Mouse (Mus musculus) stomach, postnatal 0 days (tissue): ENCODE measurements around the gene Cd300lg. TPM values are rescaled to one million over a fixed set of nuclear protein-coding genes. Genes with fewer than 3 reads are reported as not detected.

Source experiments
- ATAC-seq: fragments of 200-750 bp; cut with Nextera tagmentation; 2 replicates; pipeline ENCODE4 v1.8.0; 2017; ENCODE audit not compliant: low FRiP score, low TSS enrichment
- DNase-seq: peaks from one replicate; pipeline ENCODE4 v3.0.0-alpha.2; 2016; ENCODE audit warnings: low spot score
- H3K27ac ChIP-seq: fragments of 300-500 bp; sonication (generic); replicated peaks from 2 replicates; pipeline ENCODE4 v1.5.1; 2014; ENCODE audit warnings: mild to moderate bottlenecking, control low read depth
- H3K27me3 ChIP-seq: fragments of 300-500 bp; sonication (generic); 2 replicates; pipeline ENCODE4 v1.6.1; 2014; ENCODE audit warnings: low read length; ENCODE audit not compliant: control insufficient read depth, insufficient read depth
- H3K36me3 ChIP-seq: fragments of 300-500 bp; sonication (generic); 2 replicates; pipeline ENCODE4 v1.6.1; 2014; ENCODE audit warnings: low read length, mixed read lengths; ENCODE audit not compliant: control insufficient read depth, insufficient read depth
- H3K4me1 ChIP-seq: fragments of 300-500 bp; sonication (generic); replicated peaks from 2 replicates; pipeline ENCODE4 v1.6.1; 2014; ENCODE audit warnings: antibody characterized with exemption; ENCODE audit not compliant: control insufficient read depth, insufficient read depth
- H3K4me2 ChIP-seq: fragments of 300-500 bp; sonication (generic); replicated peaks from 2 replicates; pipeline ENCODE4 v1.6.1; 2014; ENCODE audit warnings: low read depth, mild to moderate bottlenecking, control low read depth, moderate library complexity
- H3K4me3 ChIP-seq: fragments of 300-500 bp; sonication (generic); 2 replicates; pipeline ENCODE4 v1.5.1; 2014; ENCODE audit warnings: low read depth, low read length, control low read depth
- H3K9ac ChIP-seq: fragments of 300-500 bp; sonication (generic); 2 replicates; pipeline ENCODE4 v1.6.1; 2014; ENCODE audit warnings: mild to moderate bottlenecking, low read length, control low read depth, mixed read lengths
- H3K9me3 ChIP-seq: fragments of 300-500 bp; sonication (generic); 2 replicates; pipeline ENCODE4 v1.6.1; 2016; ENCODE audit warnings: low read length; ENCODE audit not compliant: control insufficient read depth
- CTCF ChIP-seq: IDR thresholded peaks from 2 replicates; pipeline ENCODE4 v1.5.1; 2016; ENCODE audit warnings: antibody characterized with exemption, low read depth, mild to moderate bottlenecking, moderate library complexity
- EP300 ChIP-seq: optimal IDR thresholded peaks from 2 replicates; pipeline ENCODE3; 2016; ENCODE audit warnings: antibody characterized with exemption
- WGBS: fragments of 180-500 bp; shearing (Covaris S2); extraction: QIAGEN DNeasy Blood & Tissue Kit; methylation state at CpG from one replicate; pipeline ENCODE4 v1.1.7; 2014; 5-methylcytosine and 5-hydroxymethylcytosine counted together
- polyA plus RNA-seq: library from polyadenylated mRNA; unstranded; fragments of >200 nt; fragmentation: Nextera tagmentation; extraction: Ambion mirVana; gene quantifications from 2 replicates; pipeline ENCODE4 v1.2.1, GENCODE M21; 2015

Gene Cd300lg
- polyA plus RNA-seq, 1 experiment from 2014 or later, result 3.4 TPM

- Histone ChIP-seq H3K4me2 (no peak overlapping the region), H3K9me3 (no peaks in the 10 kb centered on the region), H3K4me1 (no peaks in the 10 kb centered on the region), H3K36me3 (no peaks in the 10 kb centered on the region), H3K4me3 (no peak overlapping the region), H3K27ac (no peak overlapping the region), H3K27me3 (no peaks in the 10 kb centered on the region), H3K9ac (no peak overlapping the region)
- TF ChIP-seq EP300 (no peak), CTCF (no peak)
- DNase-seq (no peak), ATAC-seq (no peak)
- 47% methylated on average over 13 of the region's 13 CpGs for WGBS
These were observed 1.7 kb upstream of the Cd300lg start for GRCm38 (mm10) chr11:102039487-102040137.

- no peak overlapping the region for H3K4me2 ChIP-seq
- under 1% methylated on average over 9 of the region's 9 CpGs for WGBS
- ATAC-seq, result peak; percentile 91
- no peak overlapping the region for H3K4me3 ChIP-seq
- TF ChIP-seq CTCF (peak; percentile 91), EP300 (no peak)
- H3K27ac ChIP-seq, result no peak overlapping the region
- no peaks in the 10 kb centered on the region for H3K4me1 ChIP-seq
- no peak overlapping the region for H3K9ac ChIP-seq
- no peaks in the 10 kb centered on the region for H3K9me3 ChIP-seq
- DNase-seq, result peak; percentile 92
- H3K36me3 ChIP-seq, result no peaks in the 10 kb centered on the region
- no peaks in the 10 kb centered on the region for H3K27me3 ChIP-seq
These were observed 1.2 kb upstream of the Cd300lg start for GRCm38 (mm10) chr11:102040138-102040524.

GRCm38 (mm10) chr11:102040646-102041045, 663 bp upstream of the Cd300lg start:
- 68% methylated on average over 4 of the region's 4 CpGs for WGBS
- H3K9me3 ChIP-seq, result no peaks in the 10 kb centered on the region
- TF ChIP-seq EP300, result no peak
- no peaks in the 10 kb centered on the region for H3K4me1 ChIP-seq
- H3K9ac ChIP-seq, result no peak overlapping the region
- H3K36me3 ChIP-seq, result no peaks in the 10 kb centered on the region
- DNase-seq (no peak), ATAC-seq (no peak)
- no peak overlapping the region for H3K4me2 ChIP-seq
- H3K27ac ChIP-seq, result no peak overlapping the region
- no peaks in the 10 kb centered on the region for H3K27me3 ChIP-seq
- no peak overlapping the region for H3K4me3 ChIP-seq

- DNase-seq (no peak), ATAC-seq (no peak)
- H3K9me3 ChIP-seq, result no peaks in the 10 kb centered on the region
- WGBS, result 88% methylated on average over 14 of the region's 14 CpGs
- H3K9ac ChIP-seq, result no peak overlapping the region
- H3K27me3 ChIP-seq, result no peaks in the 10 kb centered on the region
- H3K4me1 ChIP-seq, result no peaks in the 10 kb centered on the region
- no peaks in the 10 kb centered on the region for H3K36me3 ChIP-seq
- H3K4me2 ChIP-seq, result no peak overlapping the region
- no peak overlapping the region for H3K27ac ChIP-seq
- TF ChIP-seq EP300 (no peak), CTCF (no peak)
- no peak overlapping the region for H3K4me3 ChIP-seq
These were observed 1.7 kb downstream of the Cd300lg start for GRCm38 (mm10) chr11:102042971-102043370.

- Histone ChIP-seq H3K27me3 (no peaks in the 10 kb centered on the region), H3K4me1 (no peaks in the 10 kb centered on the region), H3K4me2 (no peak overlapping the region)
These were observed 2.1 kb downstream of the Cd300lg start for GRCm38 (mm10) chr11:102043381-102043780.

GRCm38 (mm10) chr11:102044691-102045212, 3.4 kb downstream of the Cd300lg start:
- no peak overlapping the region for H3K4me2 ChIP-seq
- DNase-seq, result no peak
- TF ChIP-seq CTCF, result no peak
- TF ChIP-seq EP300, result no peak
- no peaks in the 10 kb centered on the region for H3K9me3 ChIP-seq
- no peaks in the 10 kb centered on the region for H3K36me3 ChIP-seq
- H3K27ac ChIP-seq, result no peak overlapping the region
- no peaks in the 10 kb centered on the region for H3K4me1 ChIP-seq
- no peaks in the 10 kb centered on the region for H3K27me3 ChIP-seq
- WGBS, result 78% methylated on average over 7 of the region's 7 CpGs
- no peak overlapping the region for H3K4me3 ChIP-seq
- no peak for ATAC-seq
- H3K9ac ChIP-seq, result no peak overlapping the region

More at GRCm38 (mm10) chr11:102043381-102043780, 2.1 kb downstream of the Cd300lg start:
- H3K9me3 ChIP-seq, result no peaks in the 10 kb centered on the region
- DNase-seq (no peak), ATAC-seq (no peak)
- H3K9ac ChIP-seq, result no peak overlapping the region
- WGBS, result 87% methylated on average over 6 of the region's 6 CpGs
- no peak overlapping the region for H3K27ac ChIP-seq
- H3K36me3 ChIP-seq, result no peaks in the 10 kb centered on the region
- no peak for TF ChIP-seq EP300
- TF ChIP-seq CTCF, result no peak
- no peak overlapping the region for H3K4me3 ChIP-seq
